ENCODE assay signal across 9 mouse cellular contexts in the genomic region with DNA sequence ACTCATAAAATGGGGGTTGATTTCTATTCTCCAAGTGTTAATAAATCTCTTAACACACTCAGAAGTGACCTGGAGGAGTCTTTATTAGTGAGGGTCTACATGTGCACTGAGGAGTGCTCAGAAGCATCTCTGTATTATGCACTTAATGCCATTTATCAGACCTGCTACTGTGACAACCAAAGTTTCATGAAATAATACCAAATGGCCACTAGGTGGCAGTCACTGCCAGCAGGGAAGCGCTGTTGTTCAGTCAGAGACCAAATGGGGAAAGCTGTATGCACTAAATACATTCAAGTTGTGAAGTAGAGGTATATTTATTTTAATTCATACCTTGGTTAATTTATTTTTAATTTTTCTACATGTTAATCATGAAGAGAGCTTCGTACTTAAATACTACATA. TPM values are rescaled to one million over a fixed set of nuclear protein-coding genes. Genes with fewer than 3 reads are reported as not detected.
DNase-seq lines count a peak whose midpoint lies in the region; ATAC-seq and TF ChIP-seq lines count a peak whose summit lies in the region.
"Had no signal": no experiment of that assay in that cellular context is flagged by ENCODE, and none has a peak within 500 bp of the region (broad histone marks: within the 10 kb centered on the region; RNA-seq: fewer than 3 reads in every experiment).

No protein-coding gene starts in this region.

- no peak overlapping the region for H3K4me2 ChIP-seq in heart, embryonic 12.5 days
- no peak overlapping the region for H3K4me2 ChIP-seq in forebrain, embryonic 12.5 days
- no peak overlapping the region for H3K4me2 ChIP-seq in lung, postnatal 0 days (replicated peaks; ENCODE audit: low read depth, low read length)
- H3K4me2 ChIP-seq: lung, embryonic 15.5 days had no signal

- 2% methylated on average over 2 of the region's 2 CpGs for WGBS in heart, embryonic 12.5 days
- WGBS in forebrain, embryonic 12.5 days: 3% methylated on average over 2 of the region's 2 CpGs
- 2% methylated on average over 2 of the region's 2 CpGs for WGBS in lung, postnatal 0 days

- no peak overlapping the region for H3K4me3 ChIP-seq in heart, embryonic 12.5 days
- no peak overlapping the region for H3K4me3 ChIP-seq in ES-Bruce4 (ENCODE audit: low read depth, low read length)
- H3K4me3 ChIP-seq in forebrain, embryonic 12.5 days (replicated peaks): no peak overlapping the region
- H3K4me3 ChIP-seq in lung, postnatal 0 days (ENCODE audit: low read depth, low read length): no peak overlapping the region
- H3K4me3 ChIP-seq: lung, embryonic 15.5 days had no signal

- no peak for ATAC-seq in heart, embryonic 12.5 days (ENCODE audit: insufficient number of reproducible peaks, low FRiP score)
- ATAC-seq in forebrain, embryonic 12.5 days (ENCODE audit: low FRiP score): peak; percentile 79
- no peak; the same call in 1 of the 2 replicates for ATAC-seq in lung, postnatal 0 days

- DNase-seq in heart, adult 8-10 months (ENCODE audit: low spot score): peak; percentile 45
- peak; percentile 32 for DNase-seq in c-Kit-positive CD71-positive TER-119-negative erythroid progenitor cells, embryonic 14.5 days (ENCODE audit: low read depth)
- DNase-seq in kidney, adult 8-10 months: peak; percentile 37 to 46
- peak; percentile 73 for DNase-seq in lung, postnatal 0 days (ENCODE audit: low spot score)
- peak; percentile 14 to 16 for DNase-seq in right cerebral cortex, postnatal 36 days (ENCODE audit: low spot score in 2 of 2)

- TF ChIP-seq POLR2A in ES-Bruce4 (IDR thresholded peaks at IDR 0.05; ENCODE audit: insufficient read depth, low read length): no peak

- H3K27me3 ChIP-seq in heart, embryonic 12.5 days (replicated peaks): no peaks in the 10 kb centered on the region
- H3K27me3 ChIP-seq in ES-Bruce4 (ENCODE audit: control insufficient read depth, insufficient read depth, low read length, poor library complexity, severe bottlenecking): no peaks in the 10 kb centered on the region
- H3K27me3 ChIP-seq in forebrain, embryonic 12.5 days: no peaks in the 10 kb centered on the region
- no peaks in the 10 kb centered on the region for H3K27me3 ChIP-seq in lung, postnatal 0 days (replicated peaks; ENCODE audit: insufficient read depth, low read length)
- H3K27me3 ChIP-seq: lung, embryonic 15.5 days had no signal

- TF ChIP-seq EP300 in ES-Bruce4 (IDR thresholded peaks at IDR 0.05; ENCODE audit: insufficient read depth, low read depth, low read length): no peak
- no peak for TF ChIP-seq EP300 in lung, postnatal 0 days (IDR thresholded peaks at IDR 0.05)

- no peak overlapping the region for H3K27ac ChIP-seq in heart, embryonic 12.5 days (ENCODE audit: poor library complexity, severe bottlenecking)
- H3K27ac ChIP-seq in ES-Bruce4 (ENCODE audit: insufficient read depth, low read length): no peak overlapping the region
- no peak overlapping the region for H3K27ac ChIP-seq in forebrain, embryonic 12.5 days
- H3K27ac ChIP-seq in lung, postnatal 0 days (ENCODE audit: low read length): no peak overlapping the region
- H3K27ac ChIP-seq: lung, embryonic 15.5 days had no signal

- peak; percentile 77 for TF ChIP-seq CTCF in ES-Bruce4 (IDR thresholded peaks at IDR 0.05; ENCODE audit: low read depth, low read length)
- peak; percentile 92 for TF ChIP-seq CTCF in lung, postnatal 0 days (IDR thresholded peaks at IDR 0.05)

- no peaks in the 10 kb centered on the region for H3K36me3 ChIP-seq in heart, embryonic 12.5 days
- H3K36me3 ChIP-seq in ES-Bruce4 (ENCODE audit: control insufficient read depth, insufficient read depth, low read length, poor library complexity, severe bottlenecking): no peaks in the 10 kb centered on the region
- H3K36me3 ChIP-seq in forebrain, embryonic 12.5 days (replicated peaks): no peaks in the 10 kb centered on the region
- no peaks in the 10 kb centered on the region for H3K36me3 ChIP-seq in lung, postnatal 0 days (ENCODE audit: insufficient read depth, low read length)
- H3K36me3 ChIP-seq: lung, embryonic 15.5 days had no signal

- no peaks in the 10 kb centered on the region for H3K9me3 ChIP-seq in heart, embryonic 12.5 days (replicated peaks)
- no peaks in the 10 kb centered on the region for H3K9me3 ChIP-seq in ES-Bruce4 (replicated peaks; ENCODE audit: control insufficient read depth, insufficient read depth, low read length, poor library complexity, severe bottlenecking)
- no peaks in the 10 kb centered on the region for H3K9me3 ChIP-seq in forebrain, embryonic 12.5 days
- H3K9me3 ChIP-seq in lung, postnatal 0 days (ENCODE audit: low read length): no peaks in the 10 kb centered on the region
- H3K9me3 ChIP-seq: lung, embryonic 15.5 days had no signal

- H3K4me1 ChIP-seq in heart, embryonic 12.5 days (replicated peaks): no peaks in the 10 kb centered on the region
- H3K4me1 ChIP-seq in ES-Bruce4 (ENCODE audit: control insufficient read depth, insufficient read depth, low read length): no peaks in the 10 kb centered on the region
- H3K4me1 ChIP-seq in forebrain, embryonic 12.5 days: no peaks in the 10 kb centered on the region
- no peaks in the 10 kb centered on the region for H3K4me1 ChIP-seq in lung, postnatal 0 days (ENCODE audit: insufficient read depth, low read depth, low read length)
- H3K4me1 ChIP-seq: lung, embryonic 15.5 days had no signal

- no peak overlapping the region for H3K9ac ChIP-seq in heart, embryonic 12.5 days
- H3K9ac ChIP-seq in ES-Bruce4 (ENCODE audit: low read depth, poor library complexity, severe bottlenecking): no peak overlapping the region
- no peak overlapping the region for H3K9ac ChIP-seq in forebrain, embryonic 12.5 days
- no peak overlapping the region for H3K9ac ChIP-seq in lung, postnatal 0 days (replicated peaks; ENCODE audit: low read depth)
- H3K9ac ChIP-seq: lung, embryonic 15.5 days had no signal

RNA-seq across cellular contexts. Expression of gene Lpcat4, which starts 42.4 kb away (rescaled TPM):
- total RNA-seq in heart, adult 8-10 months (2022): 1 to 10 TPM; 2.6 to 3.6 (median 2.8) TPM
- polyA plus RNA-seq in heart, embryonic 12.5 days (2016; fragmentation: Nextera tagmentation; extraction: Ambion mirVana): 18.4 and 18.6 TPM in 2 replicates
- polyA plus RNA-seq in ES-Bruce4 (2011; ENCODE audit: insufficient read depth, insufficient read length, low read depth, missing spikeins): 33.4 and 35.4 TPM in 2 replicates
- 8.2 and 13.6 TPM in 2 replicates for polyA plus RNA-seq in forebrain, embryonic 12.5 days (2016; fragmentation: Nextera tagmentation; extraction: Ambion mirVana)
- 11.0 and 11.9 TPM in 2 replicates for polyA plus RNA-seq in lung, postnatal 0 days (2015; fragmentation: Nextera tagmentation; extraction: Ambion mirVana)

RNA-seq across cellular contexts. Expression of gene Olfr1318, which starts 42.9 kb away (rescaled TPM):
- total RNA-seq in heart, adult 8-10 months (2022): not detected
- not detected in 2 replicates for polyA plus RNA-seq in heart, embryonic 12.5 days (2016; fragmentation: Nextera tagmentation; extraction: Ambion mirVana)
- polyA plus RNA-seq in ES-Bruce4 (2011; ENCODE audit: insufficient read depth, insufficient read length, low read depth, missing spikeins): not detected in 2 replicates
- not detected in 2 replicates for polyA plus RNA-seq in forebrain, embryonic 12.5 days (2016; fragmentation: Nextera tagmentation; extraction: Ambion mirVana)
- 0.05 TPM in 1 of 2 replicates, not detected in the other for polyA plus RNA-seq in lung, postnatal 0 days (2015; fragmentation: Nextera tagmentation; extraction: Ambion mirVana)
- polyA plus RNA-seq: lung, embryonic 15.5 days had no signal

RNA-seq across cellular contexts. Expression of gene Olfr1317, which starts 56.7 kb away (rescaled TPM):
- not detected for total RNA-seq in heart, adult 8-10 months (2022)
- polyA plus RNA-seq in heart, embryonic 12.5 days (2016; fragmentation: Nextera tagmentation; extraction: Ambion mirVana): not detected in 2 replicates
- not detected in 2 replicates for polyA plus RNA-seq in ES-Bruce4 (2011; ENCODE audit: insufficient read depth, insufficient read length, low read depth, missing spikeins)
- polyA plus RNA-seq in forebrain, embryonic 12.5 days (2016; fragmentation: Nextera tagmentation; extraction: Ambion mirVana): not detected in 2 replicates
- polyA plus RNA-seq in lung, postnatal 0 days (2015; fragmentation: Nextera tagmentation; extraction: Ambion mirVana): not detected in 2 replicates
- polyA plus RNA-seq: lung, embryonic 15.5 days had no signal

Comparison
In these comparisons a context has a peak if more than half of its experiments do, and no peak if none do; other contexts are left out.
1. DNase-seq: peak in every context shown above with its lines; median percentile 73 in lung, postnatal 0 days; 45 in heart, adult 8-10 months; 42 in kidney, adult 8-10 months; 32 in c-Kit-positive CD71-positive TER-119-negative erythroid progenitor cells, embryonic 14.5 days; 15 in right cerebral cortex, postnatal 36 days.